Mouse (Mus musculus) cortical plate, adult 2 months (tissue): Measurements from ENCODE around the gene Tmem143.

Source experiments
- CTCF ChIP-seq: fragments of 200-500 bp; IDR thresholded peaks from 2 replicates; pipeline ENCODE4 v1.5.1; 2011; ENCODE audit warnings: mild to moderate bottlenecking, control low read depth, low read length; ENCODE audit not compliant: insufficient read depth; ENCODE audit errors: extremely low read depth
- POLR2A ChIP-seq: fragments of 200-500 bp; IDR thresholded peaks from 2 replicates; pipeline ENCODE4 v1.6.1; 2011; ENCODE audit warnings: mild to moderate bottlenecking, low read length, control low read depth; ENCODE audit not compliant: insufficient read depth; ENCODE audit errors: extremely low read depth

GRCm38 (mm10) chr7:45872624-45873023 lies 24.1 kb upstream of the Tmem143 start, which contains the start of gene Kdelr1:
- peak; percentile 82 for TF ChIP-seq CTCF
- peak; percentile 82 for TF ChIP-seq POLR2A
